Mouse (Mus musculus): ENCODE measurements around the gene Icam1. TPM values are rescaled to one million over a fixed set of nuclear protein-coding genes. Genes with fewer than 3 reads are reported as not detected.
A peak's percentile ranks its signal among the peaks of the same experiment; 100 is the strongest.

The Icam1 gene
- 9.1 and 14.8 TPM in 2 replicates for total RNA-seq (2017)

- peak; percentile 48 for ATAC-seq (replicated peaks; ENCODE audit: low read depth, poor library complexity, severe bottlenecking)
These were observed at the start of gene Icam1 for GRCm38 (mm10) chr9:21015571-21016130. Gene Icam1, plus strand, starts transcription at chr9:21015985.

- no peak for ATAC-seq (replicated peaks; ENCODE audit: low read depth, poor library complexity, severe bottlenecking)
These were observed 49.8 kb upstream of the Icam1 start for GRCm38 (mm10) chr9:20966008-20966407.

- 0 out of 2 replicates have a peak, but pooled peaks have one; percentile 40 for ATAC-seq (replicated peaks; ENCODE audit: low read depth, poor library complexity, severe bottlenecking)
These were observed 49.0 kb upstream of the Icam1 start for GRCm38 (mm10) chr9:20966747-20967146.

- ATAC-seq (replicated peaks; ENCODE audit: low read depth, poor library complexity, severe bottlenecking): no peak
These were observed 44.0 kb upstream of the Icam1 start for GRCm38 (mm10) chr9:20971751-20972140.

- no peak for ATAC-seq (replicated peaks; ENCODE audit: low read depth, poor library complexity, severe bottlenecking)
These were observed 43.4 kb upstream of the Icam1 start for GRCm38 (mm10) chr9:20972141-20972992.

GRCm38 (mm10) chr9:20973001-20973681, 42.6 kb upstream of the Icam1 start:
- no peak; the same call in 1 of the 2 replicates for ATAC-seq (replicated peaks; ENCODE audit: low read depth, poor library complexity, severe bottlenecking)

GRCm38 (mm10) chr9:20973682-20974075, 42.1 kb upstream of the Icam1 start:
- ATAC-seq (replicated peaks; ENCODE audit: low read depth, poor library complexity, severe bottlenecking): peak; percentile 64

- peak; percentile 40 for ATAC-seq (replicated peaks; ENCODE audit: low read depth, poor library complexity, severe bottlenecking)
These were observed 40.2 kb upstream of the Icam1 start for GRCm38 (mm10) chr9:20975431-20976215.

GRCm38 (mm10) chr9:20976216-20976960, 39.4 kb upstream of the Icam1 start, which contains the start of gene S1pr2:
Gene S1pr2, minus strand, starts transcription at chr9:20976781.
- peak; percentile 69 for ATAC-seq (replicated peaks; ENCODE audit: low read depth, poor library complexity, severe bottlenecking)

GRCm38 (mm10) chr9:20976961-20977689, 38.7 kb upstream of the Icam1 start:
- ATAC-seq (replicated peaks; ENCODE audit: low read depth, poor library complexity, severe bottlenecking): no peak

- ATAC-seq (replicated peaks; ENCODE audit: low read depth, poor library complexity, severe bottlenecking): no peak
These were observed 37.2 kb upstream of the Icam1 start for GRCm38 (mm10) chr9:20978409-20979095.

- ATAC-seq (replicated peaks; ENCODE audit: low read depth, poor library complexity, severe bottlenecking): no peak
These were observed 36.6 kb upstream of the Icam1 start for GRCm38 (mm10) chr9:20979181-20979580.

GRCm38 (mm10) chr9:20979769-20980168, 36.0 kb upstream of the Icam1 start:
- no peak for ATAC-seq (replicated peaks; ENCODE audit: low read depth, poor library complexity, severe bottlenecking)

GRCm38 (mm10) chr9:20982171-20982570, 33.6 kb upstream of the Icam1 start:
- no peak for ATAC-seq (replicated peaks; ENCODE audit: low read depth, poor library complexity, severe bottlenecking)

GRCm38 (mm10) chr9:20983169-20983568, 32.6 kb upstream of the Icam1 start:
- peak; percentile 42; the same call in 1 of the 2 replicates for ATAC-seq (replicated peaks; ENCODE audit: low read depth, poor library complexity, severe bottlenecking)

- no peak for ATAC-seq (replicated peaks; ENCODE audit: low read depth, poor library complexity, severe bottlenecking)
These were observed 28.7 kb upstream of the Icam1 start for GRCm38 (mm10) chr9:20986952-20987686.

- ATAC-seq (replicated peaks; ENCODE audit: low read depth, poor library complexity, severe bottlenecking): no peak
These were observed 27.8 kb upstream of the Icam1 start for GRCm38 (mm10) chr9:20987953-20988352.

Data from common myeloid progenitor, adult 5-6 weeks (primary cell).